Mouse (Mus musculus) hindbrain, embryonic 15.5 days (tissue): Measurements from ENCODE around the gene Pde2a. TPM values are rescaled to one million over a fixed set of nuclear protein-coding genes. Genes with fewer than 3 reads are reported as not detected.

Experiments
- ATAC-seq: fragments of 200-750 bp; cut with Nextera tagmentation; 2 replicates; pipeline ENCODE4 v1.8.0; 2017; ENCODE audit warnings: low read depth, moderate number of reproducible peaks, moderate TSS enrichment; ENCODE audit not compliant: low FRiP score
- H3K27ac ChIP-seq: fragments of 300-500 bp; sonication (generic); replicated peaks from 2 replicates; pipeline ENCODE4 v1.5.1; 2015; ENCODE audit warnings: mild to moderate bottlenecking, inconsistent platforms
- H3K27me3 ChIP-seq: fragments of 300-500 bp; sonication (generic); 2 replicates; pipeline ENCODE4 v1.6.1; 2015; ENCODE audit warnings: control low read depth, inconsistent platforms
- H3K36me3 ChIP-seq: fragments of 300-500 bp; sonication (generic); 2 replicates; pipeline ENCODE4 v1.6.1; 2015; ENCODE audit warnings: control low read depth, inconsistent platforms
- H3K4me1 ChIP-seq: fragments of 300-500 bp; sonication (generic); replicated peaks from 2 replicates; pipeline ENCODE4 v1.6.1; 2015; ENCODE audit warnings: control low read depth, inconsistent platforms
- H3K4me2 ChIP-seq: fragments of 300-500 bp; sonication (generic); 2 replicates; pipeline ENCODE4 v1.6.1; 2015; ENCODE audit warnings: moderate library complexity, mild to moderate bottlenecking, inconsistent platforms
- H3K4me3 ChIP-seq: fragments of 300-500 bp; sonication (generic); 2 replicates; pipeline ENCODE4 v1.5.1; 2015; ENCODE audit warnings: mild to moderate bottlenecking, inconsistent platforms
- H3K9ac ChIP-seq: fragments of 300-500 bp; sonication (generic); 2 replicates; pipeline ENCODE4 v1.6.1; 2015; ENCODE audit warnings: inconsistent platforms
- H3K9me3 ChIP-seq: fragments of 300-500 bp; sonication (generic); 2 replicates; pipeline ENCODE4 v1.6.1; 2016; ENCODE audit warnings: control low read depth, inconsistent platforms
- whole genome bisulfite sequencing: fragments of 180-500 bp; shearing (Covaris S2); methylation state at CpG from one replicate; pipeline ENCODE4 v1.1.7; 2015; 5-methylcytosine and 5-hydroxymethylcytosine counted together
- polyA plus RNA-seq: library from polyadenylated mRNA; unstranded; fragments of >200 nt; fragmentation: Nextera tagmentation; extraction: Ambion mirVana; gene quantifications from 2 replicates; pipeline ENCODE4 v1.2.1, GENCODE M21; 2015

Gene Pde2a
- polyA plus RNA-seq, 1 experiment from 2014 or later, result 34.8 TPM

- no peaks in the 10 kb centered on the region for H3K36me3 ChIP-seq
- WGBS, result 9% methylated on average over 24 of the region's 24 CpGs
- H3K4me1 ChIP-seq, result peaks cover 12% of the 10 kb centered on the region
- H3K27me3 ChIP-seq, result peaks cover 28% of the 10 kb centered on the region
- no peak overlapping the region for H3K27ac ChIP-seq
- H3K9me3 ChIP-seq, result no peaks in the 10 kb centered on the region
- no peak overlapping the region for H3K9ac ChIP-seq
- H3K4me2 ChIP-seq, result peak overlapping the region; percentile 49
- peak overlapping the region; percentile 20 for H3K4me3 ChIP-seq
- ATAC-seq, result no peak
Measured at GRCm38 (mm10) chr7:101504507-101504906, 83.0 kb downstream of the Pde2a start.

- peaks cover 18% of the 10 kb centered on the region for H3K4me1 ChIP-seq
- H3K9ac ChIP-seq, result no peak overlapping the region
- no peaks in the 10 kb centered on the region for H3K36me3 ChIP-seq
- 39% methylated on average over 2 of the region's 2 CpGs for WGBS
- no peak overlapping the region for H3K4me2 ChIP-seq
- H3K27me3 ChIP-seq, result peaks cover 18% of the 10 kb centered on the region
- ATAC-seq, result no peak
- H3K4me3 ChIP-seq, result no peak overlapping the region
- H3K27ac ChIP-seq, result no peak overlapping the region
- no peaks in the 10 kb centered on the region for H3K9me3 ChIP-seq
Measured at GRCm38 (mm10) chr7:101509212-101509611, 87.7 kb downstream of the Pde2a start.

- 50% methylated on average over 7 of the region's 7 CpGs for WGBS
- no peak overlapping the region for H3K4me2 ChIP-seq
- no peak overlapping the region for H3K4me3 ChIP-seq
- H3K36me3 ChIP-seq, result no peaks in the 10 kb centered on the region
- no peaks in the 10 kb centered on the region for H3K9me3 ChIP-seq
- no peak overlapping the region for H3K9ac ChIP-seq
- peaks cover 12% of the 10 kb centered on the region; the same call in 1 of the 2 replicates for H3K4me1 ChIP-seq
- no peak overlapping the region for H3K27ac ChIP-seq
- no peaks in the 10 kb centered on the region for H3K27me3 ChIP-seq
- ATAC-seq, result peak; percentile 69
Measured at GRCm38 (mm10) chr7:101513655-101514054, 92.2 kb downstream of the Pde2a start.

DNA sequence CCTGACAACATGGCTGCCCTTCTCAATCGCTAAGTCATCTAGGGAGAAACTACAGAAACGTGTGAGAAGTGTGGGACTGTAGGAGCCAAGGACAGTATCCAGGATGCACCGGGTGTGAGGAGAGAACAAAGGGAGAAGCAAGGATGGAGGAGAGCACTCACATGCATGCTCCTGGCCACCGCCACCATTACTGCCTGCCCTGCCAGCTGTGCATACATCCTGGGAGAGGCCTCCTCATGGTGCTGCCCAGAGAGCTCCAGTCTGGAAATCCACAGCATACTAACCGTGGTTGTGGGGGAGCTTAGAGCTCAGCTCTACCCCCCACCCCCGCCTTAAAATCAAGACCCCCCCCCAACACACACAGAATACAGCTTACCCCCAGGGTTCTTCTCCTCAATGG, 93.3 kb downstream of the Pde2a start:
- no peak overlapping the region for H3K9ac ChIP-seq
- WGBS, result 76% methylated on average over 6 of the region's 6 CpGs
- ATAC-seq, result no peak

GRCm38 (mm10) chr7:101515295-101515694, 93.8 kb downstream of the Pde2a start:
- H3K4me2 ChIP-seq, result no peak overlapping the region
- ATAC-seq, result no peak

More for the DNA sequence above, 93.3 kb downstream of the Pde2a start:
- no peaks in the 10 kb centered on the region for H3K27me3 ChIP-seq
- H3K9me3 ChIP-seq, result no peaks in the 10 kb centered on the region
- H3K4me1 ChIP-seq, result peaks cover 12% of the 10 kb centered on the region; the same call in 1 of the 2 replicates
- H3K4me3 ChIP-seq, result no peak overlapping the region
- no peaks in the 10 kb centered on the region for H3K36me3 ChIP-seq
- H3K27ac ChIP-seq, result no peak overlapping the region
- no peak overlapping the region for H3K4me2 ChIP-seq

DNA sequence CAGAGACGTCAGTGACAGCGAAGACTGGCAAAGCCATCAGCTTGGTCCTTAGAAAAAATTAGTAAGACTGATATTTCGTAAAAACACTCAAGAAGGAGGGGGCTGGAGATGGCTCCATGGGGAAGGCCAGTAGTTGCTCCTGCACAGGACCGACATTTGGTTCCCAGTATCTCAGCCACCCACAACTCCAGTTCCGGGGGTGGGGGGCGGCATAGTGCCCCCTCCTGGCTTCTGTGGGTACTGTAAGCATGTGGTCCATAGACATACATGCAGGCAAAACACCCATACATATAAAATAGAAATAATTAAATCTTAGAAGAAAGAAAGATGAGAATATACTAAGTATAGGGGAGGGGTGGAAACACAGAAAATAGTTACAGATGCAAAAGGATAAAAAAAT, 95.0 kb downstream of the Pde2a start:
- H3K4me1 ChIP-seq, result peaks cover 12% of the 10 kb centered on the region; the same call in 1 of the 2 replicates
- ATAC-seq, result no peak
- H3K27ac ChIP-seq, result no peak overlapping the region
- H3K4me3 ChIP-seq, result no peak overlapping the region
- H3K9me3 ChIP-seq, result no peaks in the 10 kb centered on the region
- H3K36me3 ChIP-seq, result no peaks in the 10 kb centered on the region
- H3K4me2 ChIP-seq, result no peak overlapping the region
- H3K27me3 ChIP-seq, result no peaks in the 10 kb centered on the region
- no peak overlapping the region for H3K9ac ChIP-seq
- WGBS, result 67% methylated on average over 6 of the region's 6 CpGs

More at GRCm38 (mm10) chr7:101515295-101515694, 93.8 kb downstream of the Pde2a start:
- no peak overlapping the region for H3K27ac ChIP-seq
- H3K4me1 ChIP-seq, result peaks cover 12% of the 10 kb centered on the region; the same call in 1 of the 2 replicates
- no peaks in the 10 kb centered on the region for H3K36me3 ChIP-seq
- H3K9ac ChIP-seq, result no peak overlapping the region
- H3K4me3 ChIP-seq, result no peak overlapping the region
- no peaks in the 10 kb centered on the region for H3K27me3 ChIP-seq
- H3K9me3 ChIP-seq, result no peaks in the 10 kb centered on the region
- WGBS, result 52% methylated on average over 6 of the region's 6 CpGs

- H3K4me3 ChIP-seq, result no peak overlapping the region
Measured at GRCm38 (mm10) chr7:101521696-101522095, 100.2 kb downstream of the Pde2a start.

GRCm38 (mm10) chr7:101523205-101523604, 101.7 kb downstream of the Pde2a start:
- Histone ChIP-seq H3K4me2 (no peak overlapping the region), H3K9me3 (no peaks in the 10 kb centered on the region), H3K4me1 (0 out of 2 replicates have a peak, but pooled peaks cover 3% of the 10 kb centered on the region), H3K36me3 (no peaks in the 10 kb centered on the region), H3K9ac (no peak overlapping the region), H3K4me3 (no peak overlapping the region), H3K27me3 (no peaks in the 10 kb centered on the region), H3K27ac (no peak overlapping the region; the same call in 1 of the 2 replicates)
- 29% methylated on average over 2 of the region's 2 CpGs for WGBS
- peak; percentile 57; the same call in 1 of the 2 replicates for ATAC-seq

More at GRCm38 (mm10) chr7:101521696-101522095, 100.2 kb downstream of the Pde2a start:
- Histone ChIP-seq H3K4me1 (0 out of 2 replicates have a peak, but pooled peaks cover 3% of the 10 kb centered on the region), H3K27ac (no peak overlapping the region), H3K9ac (no peak overlapping the region), H3K4me2 (no peak overlapping the region), H3K36me3 (no peaks in the 10 kb centered on the region), H3K9me3 (no peaks in the 10 kb centered on the region), H3K27me3 (no peaks in the 10 kb centered on the region)
- ATAC-seq, result no peak
- WGBS, result 94% methylated on average over 1 of the region's 1 CpGs

DNA sequence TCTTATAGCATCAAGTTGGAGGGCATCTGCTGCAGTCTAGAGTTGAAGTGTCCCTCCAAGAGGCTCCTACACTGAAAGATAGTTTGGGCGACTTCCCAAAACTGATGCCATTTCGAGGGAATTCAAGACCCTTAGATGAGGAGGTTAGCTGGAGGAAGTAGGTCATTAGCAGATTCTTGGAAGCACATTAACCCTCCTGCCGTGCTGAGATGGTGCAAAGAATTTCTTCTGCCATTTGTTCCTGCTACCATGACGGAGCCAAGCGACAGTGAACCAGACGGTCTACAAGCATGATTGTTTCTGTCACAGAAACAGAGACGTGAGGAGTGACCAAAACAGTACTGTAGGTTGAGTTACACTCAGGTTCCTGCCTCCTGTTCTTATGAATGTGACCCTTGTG, 105.0 kb downstream of the Pde2a start:
- WGBS, result 78% methylated on average over 7 of the region's 7 CpGs
- H3K9ac ChIP-seq, result no peak overlapping the region
- ATAC-seq, result no peak
- 0 out of 2 replicates have a peak, but pooled peaks cover 3% of the 10 kb centered on the region for H3K4me1 ChIP-seq
- no peaks in the 10 kb centered on the region for H3K9me3 ChIP-seq
- no peak overlapping the region for H3K27ac ChIP-seq
- no peaks in the 10 kb centered on the region for H3K27me3 ChIP-seq
- H3K4me2 ChIP-seq, result no peak overlapping the region
- no peak overlapping the region for H3K4me3 ChIP-seq
- H3K36me3 ChIP-seq, result no peaks in the 10 kb centered on the region

DNA sequence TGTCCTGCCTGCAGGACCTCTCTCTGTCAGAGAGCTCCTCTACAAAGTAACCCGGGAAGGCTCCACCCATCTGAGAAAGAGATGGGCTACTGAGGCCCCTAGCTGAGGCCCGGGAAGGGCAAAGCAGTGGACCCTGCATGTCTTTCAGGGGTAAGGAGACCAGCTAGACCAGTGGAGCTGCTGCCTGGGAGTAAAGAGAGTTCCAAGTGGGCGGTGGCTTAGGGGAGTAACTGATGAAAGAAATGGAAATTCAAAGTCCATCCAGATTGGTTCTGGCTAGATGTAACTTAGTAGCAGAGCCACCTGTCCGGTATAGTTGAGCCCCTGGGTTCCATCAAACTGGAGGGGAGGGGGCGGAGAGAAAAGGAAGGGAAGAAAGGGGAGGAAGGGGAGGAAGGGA, 112.9 kb downstream of the Pde2a start:
- no peak for ATAC-seq

GRCm38 (mm10) chr7:101535102-101535501, 113.6 kb downstream of the Pde2a start:
- Histone ChIP-seq H3K4me3 (no peak overlapping the region), H3K9ac (no peak overlapping the region), H3K9me3 (no peaks in the 10 kb centered on the region), H3K27ac (no peak overlapping the region), H3K4me1 (peaks cover 23% of the 10 kb centered on the region; the same call in 1 of the 2 replicates), H3K36me3 (no peaks in the 10 kb centered on the region), H3K4me2 (no peak overlapping the region), H3K27me3 (no peaks in the 10 kb centered on the region)
- 38% methylated on average over 10 of the region's 10 CpGs for WGBS
- ATAC-seq, result no peak

More for the DNA sequence above, 112.9 kb downstream of the Pde2a start:
- no peak overlapping the region for H3K4me2 ChIP-seq
- H3K9ac ChIP-seq, result no peak overlapping the region
- H3K27me3 ChIP-seq, result no peaks in the 10 kb centered on the region
- no peak overlapping the region for H3K4me3 ChIP-seq
- H3K27ac ChIP-seq, result no peak overlapping the region
- WGBS, result 36% methylated on average over 5 of the region's 5 CpGs
- H3K9me3 ChIP-seq, result no peaks in the 10 kb centered on the region
- peaks cover 23% of the 10 kb centered on the region; the same call in 1 of the 2 replicates for H3K4me1 ChIP-seq
- H3K36me3 ChIP-seq, result no peaks in the 10 kb centered on the region

- 63% methylated on average over 5 of the region's 5 CpGs for WGBS
- ATAC-seq, result no peak
- H3K4me1 ChIP-seq, result peaks cover 23% of the 10 kb centered on the region; the same call in 1 of the 2 replicates
Measured at GRCm38 (mm10) chr7:101535517-101535916, 114.0 kb downstream of the Pde2a start.

DNA sequence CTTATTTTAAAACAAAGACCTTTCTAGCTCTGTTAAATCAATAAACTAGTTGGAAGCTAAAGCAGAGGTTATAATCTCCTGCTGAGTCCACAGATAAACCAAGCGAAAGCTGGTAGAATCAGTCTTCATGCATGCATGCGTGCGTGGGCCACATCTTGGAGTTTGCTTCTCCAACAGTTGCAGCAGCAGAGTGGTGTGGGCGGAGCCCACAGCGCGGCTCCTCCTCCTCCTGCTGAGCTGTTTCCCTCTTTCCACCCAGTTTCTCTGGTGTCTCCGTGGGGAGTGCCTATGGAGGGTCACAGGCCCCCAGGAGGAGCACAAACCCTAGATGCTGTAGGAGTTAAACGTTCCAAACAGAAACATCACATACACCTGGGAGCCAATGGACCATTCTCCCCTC, 116.0 kb downstream of the Pde2a start:
- Histone ChIP-seq H3K4me3 (no peak overlapping the region), H3K4me1 (peaks cover 23% of the 10 kb centered on the region; the same call in 1 of the 2 replicates), H3K9ac (no peak overlapping the region), H3K9me3 (no peaks in the 10 kb centered on the region), H3K36me3 (no peaks in the 10 kb centered on the region), H3K4me2 (no peak overlapping the region), H3K27ac (no peak overlapping the region), H3K27me3 (no peaks in the 10 kb centered on the region)
- ATAC-seq, result no peak
- WGBS, result 49% methylated on average over 8 of the region's 8 CpGs

More at GRCm38 (mm10) chr7:101535517-101535916, 114.0 kb downstream of the Pde2a start:
- Histone ChIP-seq H3K36me3 (no peaks in the 10 kb centered on the region), H3K27ac (no peak overlapping the region), H3K4me3 (no peak overlapping the region), H3K27me3 (no peaks in the 10 kb centered on the region), H3K9ac (no peak overlapping the region), H3K4me2 (no peak overlapping the region), H3K9me3 (no peaks in the 10 kb centered on the region)
